Mouse (Mus musculus) CH12.LX (cell line): Measurements from ENCODE around the gene 1700037H04Rik. TPM values are rescaled to one million over a fixed set of nuclear protein-coding genes. Genes with fewer than 3 reads are reported as not detected.

Source experiments
- DNase-seq: peaks from one replicate; pipeline ENCODE4 v3.0.0-alpha.2; 2013; ENCODE audit errors: extremely low read depth
- H3K27ac ChIP-seq: 2 replicates; pipeline ENCODE4 v1.5.1; 2012; ENCODE audit warnings: low read depth, mild to moderate bottlenecking, control low read depth, moderate library complexity; ENCODE audit not compliant: insufficient read depth
- H3K27me3 ChIP-seq: replicated peaks from 2 replicates; pipeline ENCODE3; 2012; ENCODE audit warnings: inconsistent platforms
- H3K36me3 ChIP-seq, 2 experiments: replicated peaks in 1 of 2; 2 replicates each; pipeline versions ENCODE3 to v1.6.1; 2012; ENCODE audit warnings: inconsistent platforms in 1 of 2, low read length in 1 of 2, mild to moderate bottlenecking in 1 of 2, mixed read lengths in 1 of 2, moderate library complexity in 1 of 2; ENCODE audit not compliant: control insufficient read depth in 1 of 2, insufficient read depth in 1 of 2
- H3K4me1 ChIP-seq, 2 experiments: 2 replicates each; pipeline ENCODE4 v1.6.1; 2012; ENCODE audit warnings: inconsistent platforms in 1 of 2, moderate library complexity in 1 of 2; ENCODE audit not compliant: insufficient read depth in 2 of 2, control insufficient read depth in 1 of 2
- H3K4me2 ChIP-seq: 2 replicates; pipeline ENCODE4 v1.6.1; 2012; ENCODE audit warnings: low read depth, mild to moderate bottlenecking, control low read depth; ENCODE audit not compliant: poor library complexity, insufficient read depth, severe bottlenecking
- H3K4me3 ChIP-seq, 3 experiments: fragments of 150-350 bp in 1 of 3; sonication (generic) in 1 of 3; replicated peaks in 1 of 3; 2 replicates each; pipeline versions ENCODE3 to v1.5.1; 2011 to 2012; ENCODE audit warnings: low read depth in 2 of 3, low read length in 2 of 3, mild to moderate bottlenecking in 2 of 3, moderate library complexity in 2 of 3, control low read depth in 1 of 3, improper control_type of control experiment in 1 of 3, inconsistent platforms in 1 of 3, mixed read lengths in 1 of 3; ENCODE audit not compliant: poor library complexity in 1 of 3
- H3K79me2 ChIP-seq: replicated peaks from 2 replicates; pipeline ENCODE4 v1.6.1; 2012; ENCODE audit warnings: mild to moderate bottlenecking, moderate library complexity; ENCODE audit not compliant: control insufficient read depth, poor library complexity, insufficient read depth, severe bottlenecking; ENCODE audit errors: extremely low read depth
- H3K9ac ChIP-seq: 2 replicates; pipeline ENCODE4 v1.6.1; 2012; ENCODE audit warnings: low read depth, mild to moderate bottlenecking, control low read depth, moderate library complexity; ENCODE audit not compliant: insufficient read depth
- H3K9me3 ChIP-seq: replicated peaks from 2 replicates; pipeline ENCODE3; 2012; ENCODE audit warnings: low read length, inconsistent platforms, mixed read lengths
- BHLHE40 ChIP-seq: IDR thresholded peaks from 2 replicates; pipeline ENCODE4 v1.6.1; 2011; ENCODE audit warnings: mild to moderate bottlenecking, low read depth, low read length, improper control_type of control experiment
- CHD2 ChIP-seq: IDR thresholded peaks from 2 replicates; pipeline ENCODE4 v1.6.1; 2011; ENCODE audit warnings: low read length, improper control_type of control experiment
- CTCF ChIP-seq, 2 experiments: IDR thresholded peaks in 1 of 2; conservative IDR thresholded peaks in 1 of 2; 2 replicates each; pipeline ENCODE4 v1.5.1; 2011 to 2012; ENCODE audit warnings: low read depth in 2 of 2, low read length in 2 of 2, improper control_type of control experiment in 1 of 2, inconsistent platforms in 1 of 2, mild to moderate bottlenecking in 1 of 2, moderate library complexity in 1 of 2
- E2F4 ChIP-seq: IDR thresholded peaks from 2 replicates; pipeline ENCODE4 v1.6.1; 2011; ENCODE audit warnings: low read depth, low read length, improper control_type of control experiment; ENCODE audit not compliant: insufficient replicate concordance
- EP300 ChIP-seq: IDR thresholded peaks from 2 replicates; pipeline ENCODE4 v1.6.1; 2011; ENCODE audit warnings: low read length, improper control_type of control experiment
- HCFC1 ChIP-seq: IDR thresholded peaks from 2 replicates; pipeline ENCODE4 v1.6.1; 2012; ENCODE audit warnings: low read depth, mild to moderate bottlenecking, inconsistent platforms, low read length, improper control_type of control experiment
- MAFK ChIP-seq: IDR thresholded peaks from 2 replicates; pipeline ENCODE4 v1.6.1; 2011; ENCODE audit warnings: low read length, improper control_type of control experiment; ENCODE audit not compliant: insufficient replicate concordance
- MAZ ChIP-seq: IDR thresholded peaks from 2 replicates; pipeline ENCODE4 v1.6.1; 2012; ENCODE audit warnings: low read depth, mild to moderate bottlenecking, inconsistent platforms, low read length, improper control_type of control experiment, moderate library complexity
- MYC ChIP-seq: IDR thresholded peaks from 2 replicates; pipeline ENCODE4 v1.6.1; 2011; ENCODE audit warnings: low read depth, mild to moderate bottlenecking, improper control_type of control experiment, low read length
- NELFE ChIP-seq: IDR thresholded peaks from 2 replicates; pipeline ENCODE4 v1.6.1; 2011; ENCODE audit warnings: low read depth, low read length, improper control_type of control experiment
- NRF1 ChIP-seq: IDR thresholded peaks from 2 replicates; pipeline ENCODE4 v1.6.1; 2014; ENCODE audit warnings: low read depth, mild to moderate bottlenecking, inconsistent platforms, low read length, improper control_type of control experiment, moderate library complexity
- RAD21 ChIP-seq: IDR thresholded peaks from 2 replicates; pipeline ENCODE4 v1.6.1; 2011; ENCODE audit warnings: low read depth, mild to moderate bottlenecking, low read length, improper control_type of control experiment, moderate library complexity
- RCOR1 ChIP-seq: conservative IDR thresholded peaks from 2 replicates; pipeline ENCODE4 v1.6.1; 2012; ENCODE audit warnings: low read depth, mild to moderate bottlenecking, inconsistent platforms, low read length, improper control_type of control experiment
- SIN3A ChIP-seq: IDR thresholded peaks from 2 replicates; pipeline ENCODE4 v1.6.1; 2012; ENCODE audit warnings: low read length, improper control_type of control experiment, inconsistent platforms
- TBP ChIP-seq: conservative IDR thresholded peaks from 2 replicates; pipeline ENCODE4 v1.6.1; 2011; ENCODE audit warnings: low read depth, low read length, improper control_type of control experiment
- UBTF ChIP-seq: IDR thresholded peaks from 2 replicates; pipeline ENCODE4 v1.6.1; 2012; ENCODE audit warnings: low read depth, mild to moderate bottlenecking, inconsistent platforms, low read length, improper control_type of control experiment, moderate library complexity
- USF2 ChIP-seq: conservative IDR thresholded peaks from 2 replicates; pipeline ENCODE4 v1.6.1; 2011; ENCODE audit warnings: low read depth, low read length, improper control_type of control experiment
- ZC3H11A ChIP-seq: IDR thresholded peaks from 2 replicates; pipeline ENCODE4 v1.6.1; 2012; ENCODE audit warnings: low read depth, mild to moderate bottlenecking, inconsistent platforms, low read length, improper control_type of control experiment
- ZNF384 ChIP-seq: IDR thresholded peaks from 2 replicates; pipeline ENCODE4 v1.6.1; 2012; ENCODE audit warnings: low read depth, low read length, improper control_type of control experiment, inconsistent platforms
- dilution Hi-C: fragments of 300-500 bp; cut with MboI; formaldehyde crosslinking; loops from 2 replicates; pipeline ENCODE4 v1.14.3; 2020; ENCODE audit warnings: low sequenced_read_pairs; ENCODE audit not compliant: extremely low pct_unique_long_range_greater_than_20kb, extremely low pct_ligation_motif_present
- in situ Hi-C: fragments of 300-500 bp; cut with MboI; formaldehyde crosslinking; loops from 3 replicates; pipeline ENCODE4 v1.14.3; 2019; ENCODE audit warnings: low sequenced_read_pairs, low pct_ligation_motif_present, low pct_unique_long_range_greater_than_20kb, mixed read lengths
- polyA plus RNA-seq: library from polyadenylated mRNA; unstranded; fragments of >175 nt; gene quantifications from 2 replicates; pipeline ENCODE4 v1.2.1, GENCODE M21; 2012; ENCODE audit warnings: low read depth; ENCODE audit not compliant: insufficient read length
- total RNA-seq, 2 experiments: library from RNA; depleted of rRNA; stranded (reverse); fragments of 300-350 nt in 1 of 2; fragments of >200 nt in 1 of 2; gene quantifications; 2 replicates each; pipeline ENCODE4 v1.2.3; 2012 to 2014

1700037H04Rik gene
- total and polyA plus RNA-seq, 3 experiments = 16.0 to 40.0 (median 36.5) TPM

DNA sequence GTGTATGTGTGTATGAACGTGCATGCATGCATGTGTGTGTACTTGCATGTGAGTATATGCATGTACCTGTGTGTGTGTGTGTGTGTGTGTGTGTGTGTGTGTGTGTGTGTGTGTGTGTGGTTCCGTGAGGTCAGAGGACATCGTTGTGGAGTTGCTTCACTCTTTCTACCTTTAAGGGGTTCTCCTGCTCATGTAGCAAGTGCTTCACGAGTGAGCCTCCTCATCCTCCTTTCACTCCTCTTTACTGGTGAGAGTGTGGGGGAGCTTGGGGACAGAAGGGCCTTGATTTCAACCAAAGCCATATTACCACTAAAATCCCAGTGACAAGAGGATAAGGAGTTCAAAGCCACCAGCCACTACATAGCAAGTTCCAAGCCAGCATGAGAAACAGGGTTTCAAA, 62.8 kb downstream of the 1700037H04Rik start:
- in situ Hi-C loops = loop anchor here (5.0 to 25.0 kb wide), 2 partner anchors 305 to 415 kb away; no protein-coding TSS in a partner anchor
- no peak for DNase-seq
- Histone ChIP-seq H3K27ac (no peak overlapping the region), H3K4me2 (no peak overlapping the region), H3K79me2 (no peaks in the 10 kb centered on the region), H3K9me3 (no peaks in the 10 kb centered on the region), H3K27me3 (peaks cover 3% of the 10 kb centered on the region), H3K4me3 (peak overlapping the region in 1 of 3 experiments; percentile 41), H3K36me3 (no peaks in the 10 kb centered on the region), H3K9ac (no peak overlapping the region), H3K4me1 (peaks cover 0 to 2% of the 10 kb centered on the region in 2 experiments; a peak in 2 of 4 replicates)
- TF ChIP-seq MAFK (no peak), ZC3H11A (no peak), NELFE (no peak), UBTF (no peak), EP300 (no peak), NRF1 (no peak), ZNF384 (no peak), CHD2 (no peak), MAZ (no peak), CTCF (conservative IDR thresholded peaks at IDR 0.05 in 1 of 2, IDR thresholded peaks at IDR 0.05 in 1 of 2; ENCODE audit: low read depth in 2 of 2, low read length in 2 of 2) (no peak), MYC (no peak), TBP (no peak), BHLHE40 (no peak), USF2 (no peak), RCOR1 (no peak), RAD21 (no peak), E2F4 (no peak), HCFC1 (no peak), SIN3A (no peak)
- dilution Hi-C loops = no loop called here

Other genes with a start within 250 kb of the 1700037H04Rik start
- not detected in 2 replicates for gene Gfra4, start 117.0 kb downstream of the 1700037H04Rik start, total RNA-seq (2012; rRNA removed)
- not detected in 2 replicates for gene Gfra4, start 117.0 kb downstream of the 1700037H04Rik start, total RNA-seq (2014; rRNA removed)
- not detected in 2 replicates for gene Gfra4, start 117.0 kb downstream of the 1700037H04Rik start, polyA plus RNA-seq
- gene Adam33, start 96.3 kb downstream of the 1700037H04Rik start, total RNA-seq (2012; rRNA removed) = 0.17 TPM in 2 replicates
- gene Adam33, start 96.3 kb downstream of the 1700037H04Rik start, total RNA-seq (2014; rRNA removed) = not detected in 2 replicates
- 0.21 and 0.44 TPM in 2 replicates for gene Adam33, start 96.3 kb downstream of the 1700037H04Rik start, polyA plus RNA-seq
- gene Siglec1, start 73.3 kb downstream of the 1700037H04Rik start, total RNA-seq (2012; rRNA removed) = 0.04 TPM in 1 of 2 replicates, not detected in the other
- gene Siglec1, start 73.3 kb downstream of the 1700037H04Rik start, total RNA-seq (2014; rRNA removed) = not detected in 2 replicates
- gene Siglec1, start 73.3 kb downstream of the 1700037H04Rik start, polyA plus RNA-seq = 0.05 TPM in 1 of 2 replicates, not detected in the other
- gene Hspa12b, start 32.8 kb downstream of the 1700037H04Rik start, total RNA-seq (2012; rRNA removed) = 1.3 and 1.7 TPM in 2 replicates
- 0.24 and 0.56 TPM in 2 replicates for gene Hspa12b, start 32.8 kb downstream of the 1700037H04Rik start, total RNA-seq (2014; rRNA removed)
- gene Hspa12b, start 32.8 kb downstream of the 1700037H04Rik start, polyA plus RNA-seq = 2.0 TPM in 2 replicates
- gene Gm11037, start 26.6 kb downstream of the 1700037H04Rik start, total RNA-seq (2012; rRNA removed) = not detected in 2 replicates
- not detected in 2 replicates for gene Gm11037, start 26.6 kb downstream of the 1700037H04Rik start, total RNA-seq (2014; rRNA removed)
- not detected in 2 replicates for gene Gm11037, start 26.6 kb downstream of the 1700037H04Rik start, polyA plus RNA-seq
- gene Cenpb, start 20.0 kb upstream of the 1700037H04Rik start, total RNA-seq (2012; rRNA removed) = 24.4 and 26.8 TPM in 2 replicates
- 17.3 and 18.1 TPM in 2 replicates for gene Cenpb, start 20.0 kb upstream of the 1700037H04Rik start, total RNA-seq (2014; rRNA removed)
- 26.1 and 26.6 TPM in 2 replicates for gene Cenpb, start 20.0 kb upstream of the 1700037H04Rik start, polyA plus RNA-seq
- gene Cdc25b, start 26.9 kb upstream of the 1700037H04Rik start, total RNA-seq (2012; rRNA removed) = 11.6 and 14.4 TPM in 2 replicates
- 23.3 and 24.0 TPM in 2 replicates for gene Cdc25b, start 26.9 kb upstream of the 1700037H04Rik start, total RNA-seq (2014; rRNA removed)
- 21.3 and 22.8 TPM in 2 replicates for gene Cdc25b, start 26.9 kb upstream of the 1700037H04Rik start, polyA plus RNA-seq
- gene Spef1, start 27.2 kb upstream of the 1700037H04Rik start, total RNA-seq (2012; rRNA removed) = 0.97 and 1.0 TPM in 2 replicates
- gene Spef1, start 27.2 kb upstream of the 1700037H04Rik start, total RNA-seq (2014; rRNA removed) = 0.34 and 0.45 TPM in 2 replicates
- gene Spef1, start 27.2 kb upstream of the 1700037H04Rik start, polyA plus RNA-seq = 1.2 TPM in 2 replicates
- 9.1 and 10.4 TPM in 2 replicates for gene Ap5s1, start 47.0 kb upstream of the 1700037H04Rik start, total RNA-seq (2012; rRNA removed)
- 19.8 and 22.5 TPM in 2 replicates for gene Ap5s1, start 47.0 kb upstream of the 1700037H04Rik start, total RNA-seq (2014; rRNA removed)
- gene Ap5s1, start 47.0 kb upstream of the 1700037H04Rik start, polyA plus RNA-seq = 8.1 and 9.9 TPM in 2 replicates
- gene Mavs, start 74.0 kb upstream of the 1700037H04Rik start, total RNA-seq (2012; rRNA removed) = 25.6 and 25.9 TPM in 2 replicates
- gene Mavs, start 74.0 kb upstream of the 1700037H04Rik start, total RNA-seq (2014; rRNA removed) = 18.5 and 18.6 TPM in 2 replicates
- gene Mavs, start 74.0 kb upstream of the 1700037H04Rik start, polyA plus RNA-seq = 26.8 and 34.5 TPM in 2 replicates
- gene Pank2, start 102.4 kb upstream of the 1700037H04Rik start, total RNA-seq (2012; rRNA removed) = 16.6 and 19.0 TPM in 2 replicates
- gene Pank2, start 102.4 kb upstream of the 1700037H04Rik start, total RNA-seq (2014; rRNA removed) = 25.6 and 28.6 TPM in 2 replicates
- gene Pank2, start 102.4 kb upstream of the 1700037H04Rik start, polyA plus RNA-seq = 34.7 and 43.2 TPM in 2 replicates
- 3.4 and 3.9 TPM in 2 replicates for gene Rnf24, start 192.8 kb upstream of the 1700037H04Rik start, total RNA-seq (2012; rRNA removed)
- gene Rnf24, start 192.8 kb upstream of the 1700037H04Rik start, total RNA-seq (2014; rRNA removed) = 3.5 and 3.9 TPM in 2 replicates
- gene Rnf24, start 192.8 kb upstream of the 1700037H04Rik start, polyA plus RNA-seq = 11.8 and 14.7 TPM in 2 replicates